Mouse (Mus musculus): Measurements from ENCODE around the gene Arhgap27.
"Not testable (repeated sequence)": the region's sequence is repeated elsewhere in the genome, so short reads cannot be mapped to it uniquely, and the experiment has no call there.

The Arhgap27 gene

GRCm38 (mm10) chr11:103332890-103333651, 30.4 kb downstream of the Arhgap27 start:
- no peak for DNase-seq (ENCODE audit: low spot score)

DNA sequence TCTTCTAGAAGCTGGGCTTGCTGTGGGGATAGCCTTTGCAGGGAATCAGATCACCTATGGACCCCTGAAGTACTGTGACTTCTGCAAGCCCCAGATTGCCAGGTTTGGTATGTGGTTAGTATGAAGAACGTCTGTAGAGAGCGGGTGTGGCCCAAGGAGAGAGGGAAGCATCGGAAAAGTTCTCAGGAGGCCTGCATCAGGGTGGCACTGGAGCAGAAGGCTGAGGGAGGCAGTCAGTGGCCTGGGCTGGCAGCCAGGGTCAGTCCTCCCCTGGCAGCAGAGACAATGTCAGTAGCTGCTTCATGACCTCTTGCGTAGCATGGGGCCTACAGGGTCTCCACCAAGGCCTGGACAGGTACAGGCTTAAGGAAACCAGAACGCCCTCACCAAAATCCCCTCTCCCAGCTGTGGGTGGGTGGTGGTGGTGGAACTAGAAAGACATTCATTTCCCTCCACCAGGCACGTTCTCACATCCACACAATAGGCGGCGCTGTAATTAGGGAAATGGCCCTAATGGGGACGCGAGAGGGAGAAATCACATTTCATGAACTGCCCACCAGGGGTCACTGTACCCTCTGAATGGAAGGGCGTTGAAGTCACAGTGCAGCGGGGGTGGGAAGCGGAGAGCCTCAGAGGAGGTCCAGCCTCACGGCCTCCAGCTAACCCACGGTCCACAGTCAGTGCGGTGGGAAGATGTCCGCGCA, 31.2 kb downstream of the Arhgap27 start:
- DNase-seq (ENCODE audit: low spot score): peak; percentile 88

GRCm38 (mm10) chr11:103331502-103332185, 31.8 kb downstream of the Arhgap27 start:
- DNase-seq (ENCODE audit: low spot score): no peak

- DNase-seq (ENCODE audit: low spot score): no peak
Observed at GRCm38 (mm10) chr11:103330651-103331319, 32.7 kb downstream of the Arhgap27 start.

DNA sequence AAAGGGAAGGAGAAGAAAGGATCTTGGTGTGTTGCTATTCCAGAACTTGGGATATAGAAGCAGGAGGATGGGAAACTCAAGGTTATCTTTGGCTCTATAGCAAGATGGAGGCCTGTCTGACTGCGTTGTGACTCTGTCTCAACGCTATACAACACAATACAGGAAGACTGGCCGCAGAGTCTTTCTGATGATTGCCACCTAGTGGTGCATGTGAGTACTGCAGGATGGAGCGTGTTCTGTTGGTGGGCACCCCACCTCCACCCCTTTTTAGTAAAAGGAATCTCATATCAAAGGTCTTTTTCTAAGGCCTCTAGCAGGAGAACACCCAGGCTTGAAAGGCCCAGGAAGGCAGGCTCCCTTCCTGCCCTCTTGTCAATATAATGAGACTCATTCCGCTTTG, 36.5 kb downstream of the Arhgap27 start:
- peak; percentile 85 for DNase-seq (ENCODE audit: low spot score)

DNA sequence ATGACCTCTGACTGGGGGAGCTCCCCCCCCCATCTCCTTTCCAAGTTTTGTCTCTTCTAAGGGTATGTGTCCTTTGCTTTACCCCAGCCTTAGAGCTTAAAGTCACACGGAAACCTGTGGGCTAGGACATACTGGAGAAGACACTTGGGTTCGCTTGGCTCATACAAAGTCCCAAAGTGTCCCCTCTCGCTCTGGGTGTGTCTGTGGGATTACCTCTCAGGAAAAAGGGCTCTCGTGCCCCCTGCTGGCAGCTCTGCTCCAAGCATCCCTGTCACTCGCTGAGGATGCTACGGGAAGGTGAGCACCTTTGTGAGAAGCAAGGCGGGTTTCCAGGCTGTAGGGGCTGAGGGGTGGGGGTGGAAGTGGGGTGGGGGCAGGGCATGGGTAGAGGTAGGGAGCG, 38.3 kb downstream of the Arhgap27 start:
- DNase-seq (ENCODE audit: low spot score): peak; percentile 76

DNA sequence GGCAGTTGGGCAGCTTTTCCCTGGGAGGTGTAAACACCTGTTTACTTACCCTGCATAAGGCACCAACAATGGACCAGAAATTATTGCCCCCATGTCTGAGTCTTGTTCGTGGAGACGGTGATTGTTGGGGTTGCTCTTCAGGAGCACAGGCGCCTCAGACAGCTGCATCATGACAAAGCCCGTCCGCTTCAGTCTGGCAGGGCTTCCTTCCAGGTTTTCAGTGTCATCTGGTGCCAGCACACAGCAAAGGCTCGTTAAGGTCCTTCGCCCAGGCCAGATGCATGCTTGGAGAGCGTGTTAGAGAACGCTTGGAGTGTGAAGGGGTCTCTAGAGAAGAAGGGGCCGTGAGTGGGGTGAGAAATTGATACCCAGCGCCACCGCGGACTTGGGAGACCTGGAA, 38.8 kb downstream of the Arhgap27 start:
- no peak for DNase-seq (ENCODE audit: low spot score)

- not testable (repeated sequence) for DNase-seq (ENCODE audit: low spot score)
Observed at GRCm38 (mm10) chr11:103322832-103323231, 40.7 kb downstream of the Arhgap27 start.

- no peak for DNase-seq (ENCODE audit: low spot score)
Observed at GRCm38 (mm10) chr11:103320646-103321045, 42.8 kb downstream of the Arhgap27 start.

GRCm38 (mm10) chr11:103320196-103320595, 43.3 kb downstream of the Arhgap27 start:
- no peak for DNase-seq (ENCODE audit: low spot score)

- no peak for DNase-seq (ENCODE audit: low spot score)
Observed at GRCm38 (mm10) chr11:103318042-103318441, 45.5 kb downstream of the Arhgap27 start.

- DNase-seq (ENCODE audit: low spot score): no peak
Observed at GRCm38 (mm10) chr11:103315379-103315778, 48.1 kb downstream of the Arhgap27 start.

GRCm38 (mm10) chr11:103314736-103315374, 48.6 kb downstream of the Arhgap27 start:
- no peak for DNase-seq (ENCODE audit: low spot score)

GRCm38 (mm10) chr11:103313542-103313941, 50.0 kb downstream of the Arhgap27 start:
- no peak for DNase-seq (ENCODE audit: low spot score)

DNA sequence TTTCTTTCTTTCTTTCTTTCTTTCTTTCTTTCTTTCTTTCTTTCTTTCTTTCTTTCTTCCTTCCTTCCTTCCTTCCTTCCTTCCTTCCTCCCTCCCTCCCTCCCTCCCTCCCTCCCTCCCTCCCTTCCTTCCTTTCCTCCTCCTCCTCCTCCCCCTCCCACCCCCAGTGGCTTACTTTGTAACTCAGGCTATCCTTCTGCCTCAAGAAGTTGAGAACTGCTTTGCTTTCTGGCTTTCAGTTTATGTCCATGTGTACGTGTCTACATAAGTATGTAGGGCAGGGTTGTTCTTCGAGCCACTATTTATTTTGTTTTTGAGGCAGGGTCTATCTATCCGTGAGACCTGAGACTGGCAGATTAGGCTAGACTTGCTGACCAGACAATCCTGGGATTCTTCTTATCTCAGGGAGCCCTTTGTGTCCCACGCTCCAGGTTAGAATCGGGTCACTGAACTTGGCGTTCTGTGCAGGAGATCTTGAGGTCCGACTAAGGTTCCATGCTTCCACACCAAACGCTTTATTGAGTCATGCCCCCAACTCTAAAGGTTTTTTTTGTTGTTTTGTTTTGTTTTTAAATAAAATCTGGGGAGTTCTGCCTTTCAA, 50.7 kb downstream of the Arhgap27 start:
- DNase-seq (ENCODE audit: low spot score): no peak

DNA sequence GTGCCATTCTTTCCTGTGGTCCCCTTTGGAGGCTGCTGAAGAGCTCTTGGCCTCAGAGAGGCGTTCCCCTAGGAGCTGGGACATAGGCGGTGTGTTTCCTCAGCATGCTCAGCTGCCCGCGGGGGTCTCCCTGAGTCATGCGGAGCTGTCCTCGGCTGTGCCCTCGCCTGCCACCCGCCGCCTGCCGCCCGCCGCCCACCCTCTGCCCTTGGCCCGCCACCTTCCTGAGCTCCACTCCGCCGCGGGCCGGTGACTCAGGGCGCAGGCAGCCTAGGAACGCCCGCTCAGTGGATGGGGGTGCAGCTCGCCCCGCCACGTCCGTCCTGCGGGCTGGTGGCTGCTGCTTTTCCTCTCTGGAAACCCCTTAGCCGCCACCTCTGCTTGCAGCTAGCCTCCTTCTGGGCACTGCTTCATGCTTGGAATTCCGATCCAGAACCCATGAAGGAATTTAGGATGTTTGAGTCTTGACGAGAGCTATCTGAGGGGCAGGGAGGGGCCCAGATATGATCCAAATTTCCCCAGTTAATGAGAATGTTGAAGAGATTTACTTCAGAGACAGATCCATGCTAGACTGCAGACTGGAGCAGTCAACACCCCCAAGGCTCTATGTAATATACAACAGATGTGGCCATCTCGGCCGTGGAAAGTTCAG, 51.4 kb downstream of the Arhgap27 start:
- no peak for DNase-seq (ENCODE audit: low spot score)

DNA sequence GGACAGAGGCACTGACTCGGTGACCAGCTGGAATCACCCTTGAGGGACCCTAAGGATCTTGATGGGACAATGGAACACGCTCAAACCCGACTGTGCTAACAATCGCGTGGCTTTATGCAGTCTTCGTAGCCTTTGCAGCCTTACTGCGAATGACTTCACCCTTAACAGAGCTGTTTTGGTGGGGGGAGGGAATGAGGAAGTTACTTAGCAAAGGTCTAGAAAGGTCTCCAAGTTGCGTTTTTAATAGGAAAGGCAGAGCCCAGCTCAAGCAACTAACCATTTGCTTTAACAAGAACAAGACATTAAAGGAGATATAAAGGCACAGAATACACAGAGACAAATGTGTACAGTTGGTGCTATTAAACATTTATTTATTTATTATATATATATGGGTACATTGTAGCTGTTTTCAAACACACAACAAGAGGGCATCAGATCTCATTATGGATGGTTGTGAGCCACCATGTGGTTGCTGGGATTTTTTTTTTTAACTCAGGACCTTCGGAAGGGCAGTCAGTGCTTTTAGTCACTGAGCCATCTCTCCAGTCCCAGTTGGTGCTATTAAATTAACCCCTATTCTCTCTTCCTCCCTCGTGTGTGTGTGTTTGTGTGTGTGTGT, 53.4 kb downstream of the Arhgap27 start:
- no peak for DNase-seq (ENCODE audit: low spot score)

- peak; percentile 52 for DNase-seq (ENCODE audit: low spot score)
Observed at GRCm38 (mm10) chr11:103307910-103308309, 55.6 kb downstream of the Arhgap27 start.

- no peak for DNase-seq (ENCODE audit: low spot score)
Observed at GRCm38 (mm10) chr11:103304525-103304924, 59.0 kb downstream of the Arhgap27 start.

- no peak for DNase-seq (ENCODE audit: low spot score)
Observed at GRCm38 (mm10) chr11:103294772-103295171, 68.7 kb downstream of the Arhgap27 start.
